Mouse (Mus musculus) urinary bladder, adult 2 months (tissue): Measurements from ENCODE around the gene Tec. TPM values are rescaled to one million over a fixed set of nuclear protein-coding genes. Genes with fewer than 3 reads are reported as not detected.

Experiments used
- DNase-seq: peaks from one replicate; pipeline ENCODE4 v3.0.0; 2022; ENCODE audit warnings: low spot score
- polyA plus RNA-seq: library from polyadenylated mRNA; depleted of rRNA; stranded (reverse); fragments of >200 nt; gene quantifications from 2 replicates; pipeline ENCODE4 v1.2.3, GENCODE M21; 2012; rRNA removed

Gene Tec
- polyA plus RNA-seq, 1 experiment, result 5.0 TPM

- no peak for DNase-seq
These were observed 131.4 kb downstream of the Tec start for GRCm38 (mm10) chr5:72736868-72737267.

- no peak for DNase-seq
These were observed 131.8 kb downstream of the Tec start for GRCm38 (mm10) chr5:72736437-72736836.

GRCm38 (mm10) chr5:72735763-72736162 lies 132.5 kb downstream of the Tec start:
- no peak for DNase-seq

GRCm38 (mm10) chr5:72732885-72733284 lies 135.4 kb downstream of the Tec start:
- DNase-seq, result no peak

- no peak for DNase-seq
These were observed 142.9 kb downstream of the Tec start for GRCm38 (mm10) chr5:72725404-72725803.

GRCm38 (mm10) chr5:72723429-72723828 lies 144.9 kb downstream of the Tec start:
- no peak for DNase-seq

- DNase-seq, result no peak
These were observed 147.7 kb downstream of the Tec start for GRCm38 (mm10) chr5:72720587-72720986.

- DNase-seq, result no peak
These were observed 157.6 kb downstream of the Tec start for GRCm38 (mm10) chr5:72710572-72711278.

- no peak for DNase-seq
These were observed 158.3 kb downstream of the Tec start for GRCm38 (mm10) chr5:72709976-72710375.

GRCm38 (mm10) chr5:72709451-72709850 lies 158.8 kb downstream of the Tec start:
- DNase-seq, result no peak

GRCm38 (mm10) chr5:72706722-72707121 lies 161.6 kb downstream of the Tec start:
- DNase-seq, result no peak

GRCm38 (mm10) chr5:72706095-72706494 lies 162.2 kb downstream of the Tec start:
- no peak for DNase-seq

Other genes starting within 250 kb of the Tec start
- not detected in 2 replicates for gene Cnga1, start 224.2 kb downstream of the Tec start, polyA plus RNA-seq
- gene Nipal1, start 220.7 kb downstream of the Tec start, polyA plus RNA-seq, result 10.3 and 11.8 TPM in 2 replicates
- gene Txk, start 115.7 kb downstream of the Tec start, polyA plus RNA-seq, result 0.60 and 0.87 TPM in 2 replicates
- gene Slain2, start 45.8 kb upstream of the Tec start, polyA plus RNA-seq, result 23.3 and 32.3 TPM in 2 replicates
- gene Gm10135, start 106.2 kb upstream of the Tec start, polyA plus RNA-seq, result not detected in 2 replicates
- gene Slc10a4, start 138.4 kb upstream of the Tec start, polyA plus RNA-seq, result 0.28 and 0.32 TPM in 2 replicates